Mouse (Mus musculus): ENCODE data around the gene Vps13d. TPM values are rescaled to one million over a fixed set of nuclear protein-coding genes. Genes with fewer than 3 reads are reported as not detected.
A peak's percentile ranks its signal among the peaks of the same experiment; 100 is the strongest.

The Vps13d gene
- polyA plus RNA-seq, 1 experiment from 2014 or later, result 6.6 TPM

- no peak overlapping the region for H3K4me3 ChIP-seq (ENCODE audit: low read depth, low read length)
- no peak for DNase-seq
Measured at GRCm38 (mm10) chr4:144934501-144934900, 260.3 kb downstream of the Vps13d start.

GRCm38 (mm10) chr4:144931167-144931566 lies 263.6 kb downstream of the Vps13d start:
- Histone ChIP-seq H3K9ac (replicated peaks) (no peak overlapping the region), H3K36me3 (replicated peaks; ENCODE audit: insufficient read depth, low read length) (peaks cover 15% of the 10 kb centered on the region), H3K27ac (ENCODE audit: low read depth) (no peak overlapping the region), H3K4me2 (ENCODE audit: low read depth, low read length) (no peak overlapping the region), H3K9me3 (ENCODE audit: low read length) (no peaks in the 10 kb centered on the region), H3K27me3 (ENCODE audit: insufficient read depth, low read length) (no peaks in the 10 kb centered on the region), H3K4me3 (ENCODE audit: low read depth, low read length) (no peak overlapping the region), H3K4me1 (ENCODE audit: insufficient read depth) (peaks cover 13% of the 10 kb centered on the region)
- WGBS (ENCODE audit: insufficient replicate concordance), result 93% methylated on average over 7 of the region's 7 CpGs
- TF ChIP-seq CTCF (IDR thresholded peaks at IDR 0.05; ENCODE audit: low read depth), result no peak
- TF ChIP-seq EP300 (IDR thresholded peaks at IDR 0.05; ENCODE audit: low read depth), result no peak
- no peak for DNase-seq
- ATAC-seq, result no peak

More at GRCm38 (mm10) chr4:144934501-144934900, 260.3 kb downstream of the Vps13d start:
- Histone ChIP-seq H3K36me3 (replicated peaks; ENCODE audit: insufficient read depth, low read length) (no peaks in the 10 kb centered on the region), H3K9me3 (ENCODE audit: low read length) (no peaks in the 10 kb centered on the region), H3K9ac (replicated peaks) (no peak overlapping the region), H3K4me1 (ENCODE audit: insufficient read depth) (peaks cover 12% of the 10 kb centered on the region), H3K27me3 (ENCODE audit: insufficient read depth, low read length) (no peaks in the 10 kb centered on the region), H3K4me2 (ENCODE audit: low read depth, low read length) (no peak overlapping the region), H3K27ac (ENCODE audit: low read depth) (no peak overlapping the region)
- TF ChIP-seq CTCF (IDR thresholded peaks at IDR 0.05; ENCODE audit: low read depth), result no peak
- TF ChIP-seq EP300 (IDR thresholded peaks at IDR 0.05; ENCODE audit: low read depth), result no peak
- no peak for ATAC-seq
- WGBS (ENCODE audit: insufficient replicate concordance), result 46% methylated on average over 1 of the region's 1 CpGs

GRCm38 (mm10) chr4:144930366-144930765 lies 264.4 kb downstream of the Vps13d start:
- Histone ChIP-seq H3K36me3 (replicated peaks; ENCODE audit: insufficient read depth, low read length) (peaks cover 15% of the 10 kb centered on the region), H3K4me3 (ENCODE audit: low read depth, low read length) (no peak overlapping the region), H3K4me2 (ENCODE audit: low read depth, low read length) (no peak overlapping the region), H3K9ac (replicated peaks) (0 out of 2 replicates have a peak overlapping the region, but pooled peaks have one; percentile 21), H3K9me3 (ENCODE audit: low read length) (no peaks in the 10 kb centered on the region), H3K27me3 (ENCODE audit: insufficient read depth, low read length) (no peaks in the 10 kb centered on the region), H3K4me1 (ENCODE audit: insufficient read depth) (peaks cover 13% of the 10 kb centered on the region), H3K27ac (ENCODE audit: low read depth) (peak overlapping the region; percentile 69)
- no peak for TF ChIP-seq CTCF (IDR thresholded peaks at IDR 0.05; ENCODE audit: low read depth)
- TF ChIP-seq EP300 (IDR thresholded peaks at IDR 0.05; ENCODE audit: low read depth), result 0 out of 2 replicates have a peak, but pooled peaks have one; percentile 30
- ATAC-seq (peak; percentile 58), DNase-seq (peak; percentile 36)
- WGBS (ENCODE audit: insufficient replicate concordance), result 21% methylated on average over 10 of the region's 10 CpGs

- no peak for DNase-seq
- H3K9me3 ChIP-seq (ENCODE audit: low read length), result no peaks in the 10 kb centered on the region
- H3K27ac ChIP-seq (ENCODE audit: low read depth), result peak overlapping the region; percentile 69
- no peak for ATAC-seq
- no peak for TF ChIP-seq EP300 (IDR thresholded peaks at IDR 0.05; ENCODE audit: low read depth)
- TF ChIP-seq CTCF (IDR thresholded peaks at IDR 0.05; ENCODE audit: low read depth), result no peak
- no peak overlapping the region for H3K4me2 ChIP-seq (ENCODE audit: low read depth, low read length)
- H3K4me3 ChIP-seq (ENCODE audit: low read depth, low read length), result no peak overlapping the region
- WGBS (ENCODE audit: insufficient replicate concordance), result 92% methylated on average over 1 of the region's 1 CpGs
- H3K4me1 ChIP-seq (ENCODE audit: insufficient read depth), result peaks cover 13% of the 10 kb centered on the region
- H3K9ac ChIP-seq (replicated peaks), result no peak overlapping the region; the same call in 1 of the 2 replicates
- peaks cover 17% of the 10 kb centered on the region for H3K36me3 ChIP-seq (replicated peaks; ENCODE audit: insufficient read depth, low read length)
- H3K27me3 ChIP-seq (ENCODE audit: insufficient read depth, low read length), result no peaks in the 10 kb centered on the region
Measured at GRCm38 (mm10) chr4:144929811-144930221, 265.0 kb downstream of the Vps13d start.

- no peak overlapping the region for H3K4me2 ChIP-seq (ENCODE audit: low read depth, low read length)
- DNase-seq, result no peak
- H3K9me3 ChIP-seq (ENCODE audit: low read length), result no peaks in the 10 kb centered on the region
- H3K4me3 ChIP-seq (ENCODE audit: low read depth, low read length), result no peak overlapping the region
- 77% methylated on average over 5 of the region's 5 CpGs for WGBS (ENCODE audit: insufficient replicate concordance)
- no peak overlapping the region for H3K27ac ChIP-seq (ENCODE audit: low read depth)
- ATAC-seq, result peak; percentile 19; the same call in 1 of the 2 replicates
- no peak overlapping the region for H3K9ac ChIP-seq (replicated peaks)
- peaks cover 18% of the 10 kb centered on the region for H3K36me3 ChIP-seq (replicated peaks; ENCODE audit: insufficient read depth, low read length)
- H3K27me3 ChIP-seq (ENCODE audit: insufficient read depth, low read length), result no peaks in the 10 kb centered on the region
- H3K4me1 ChIP-seq (ENCODE audit: insufficient read depth), result peaks cover 13% of the 10 kb centered on the region
- no peak for TF ChIP-seq EP300 (IDR thresholded peaks at IDR 0.05; ENCODE audit: low read depth)
- TF ChIP-seq CTCF (IDR thresholded peaks at IDR 0.05; ENCODE audit: low read depth), result no peak
Measured at GRCm38 (mm10) chr4:144928693-144929436, 265.9 kb downstream of the Vps13d start.

Other genes with a start within 250 kb of the Vps13d start
- 7.2 and 9.4 TPM in 2 replicates for gene Tnfrsf1b, start 51.9 kb upstream of the Vps13d start, polyA plus RNA-seq (2015; fragmentation: Nextera tagmentation; extraction: Ambion mirVana)
- 0.07 and 0.09 TPM in 2 replicates for gene Tnfrsf8, start 120.2 kb upstream of the Vps13d start, polyA plus RNA-seq (2015; fragmentation: Nextera tagmentation; extraction: Ambion mirVana)